Comparison of ENCODE assay signal across 11 mouse cellular contexts in the genomic region with DNA sequence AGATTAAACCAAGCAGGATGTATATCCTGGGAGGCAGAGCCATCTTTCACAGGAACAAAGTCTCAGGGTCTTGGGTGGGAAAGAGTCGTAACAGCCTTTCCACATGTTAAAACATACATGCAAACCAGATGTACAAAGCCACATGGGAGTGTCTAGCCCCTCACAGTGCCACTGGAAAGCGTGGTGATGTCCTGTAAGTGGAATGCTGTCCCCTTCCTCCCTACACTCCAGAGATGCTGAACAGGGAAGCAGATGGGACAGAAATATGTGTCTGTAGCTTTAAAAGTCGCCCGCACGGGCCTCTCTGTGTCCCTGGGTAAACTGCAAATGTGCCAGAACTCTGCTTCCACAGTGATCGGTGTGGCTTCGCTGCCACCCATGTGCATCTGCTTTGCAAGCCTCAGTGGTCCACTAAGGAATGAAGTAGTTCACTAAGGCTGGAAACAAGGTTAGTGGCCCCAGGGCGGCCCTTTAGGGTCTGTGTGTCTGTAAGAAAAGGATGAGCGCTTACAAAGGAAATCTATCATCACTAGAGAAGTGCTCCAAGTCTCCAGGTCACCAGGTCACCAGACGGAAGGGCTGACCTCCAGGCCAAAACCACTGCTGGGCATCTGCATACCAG. TPM values are rescaled to one million over a fixed set of nuclear protein-coding genes. Genes with fewer than 3 reads are reported as not detected.
DNase-seq lines count a peak whose midpoint lies in the region; ATAC-seq lines count a peak whose summit lies in the region.
"Had no signal": no experiment of that assay in that cellular context is flagged by ENCODE, and none has a peak within 500 bp of the region (broad histone marks: within the 10 kb centered on the region; RNA-seq: fewer than 3 reads in every experiment).

No protein-coding gene starts in this region.

- H3K27ac ChIP-seq in midbrain, embryonic 10.5 days (replicated peaks), result peak overlapping the region; percentile 19; the same call in 1 of the 2 replicates
- H3K27ac ChIP-seq in midbrain, embryonic 16.5 days (ENCODE audit: low read length), result no peak overlapping the region
- H3K27ac ChIP-seq in hindbrain, embryonic 15.5 days (replicated peaks), result no peak overlapping the region
- H3K27ac ChIP-seq: liver, embryonic 14.5 days had no signal

- ATAC-seq in midbrain, embryonic 16.5 days, result no peak
- no peak for ATAC-seq in hindbrain, embryonic 15.5 days (ENCODE audit: low FRiP score, low read depth)

- peaks cover 26% of the 10 kb centered on the region for H3K4me1 ChIP-seq in midbrain, embryonic 10.5 days
- H3K4me1 ChIP-seq in midbrain, embryonic 16.5 days (ENCODE audit: control insufficient read depth, insufficient read depth, low read length), result no peaks in the 10 kb centered on the region
- peaks cover 11% of the 10 kb centered on the region for H3K4me1 ChIP-seq in hindbrain, embryonic 15.5 days (replicated peaks)

- no peak overlapping the region for H3K4me2 ChIP-seq in midbrain, embryonic 16.5 days (ENCODE audit: low read length)
- peak overlapping the region; percentile 20; the same call in 1 of the 2 replicates for H3K4me2 ChIP-seq in hindbrain, embryonic 15.5 days

- H3K9me3 ChIP-seq in midbrain, embryonic 10.5 days (replicated peaks), result no peaks in the 10 kb centered on the region
- H3K9me3 ChIP-seq in midbrain, embryonic 16.5 days (replicated peaks; ENCODE audit: control insufficient read depth, low read length, poor library complexity, severe bottlenecking), result no peaks in the 10 kb centered on the region
- no peaks in the 10 kb centered on the region for H3K9me3 ChIP-seq in hindbrain, embryonic 15.5 days

- no peak overlapping the region for H3K4me3 ChIP-seq in midbrain, embryonic 10.5 days
- H3K4me3 ChIP-seq in midbrain, embryonic 16.5 days (ENCODE audit: low read depth, low read length), result no peak overlapping the region
- H3K4me3 ChIP-seq in hindbrain, embryonic 15.5 days, result no peak overlapping the region

- peaks cover 69% of the 10 kb centered on the region for H3K36me3 ChIP-seq in midbrain, embryonic 10.5 days
- peaks cover 9% of the 10 kb centered on the region; the same call in 1 of the 2 replicates for H3K36me3 ChIP-seq in midbrain, embryonic 16.5 days (ENCODE audit: control insufficient read depth, insufficient read depth, low read length)
- peaks cover 25% of the 10 kb centered on the region for H3K36me3 ChIP-seq in hindbrain, embryonic 15.5 days

- 43% methylated on average over 10 of the region's 10 CpGs for WGBS in midbrain, embryonic 10.5 days
- 46% methylated on average over 10 of the region's 10 CpGs for whole genome bisulfite sequencing in midbrain, embryonic 16.5 days
- 19% methylated on average over 10 of the region's 10 CpGs for WGBS in hindbrain, embryonic 15.5 days

- no peaks in the 10 kb centered on the region for H3K27me3 ChIP-seq in midbrain, embryonic 10.5 days (ENCODE audit: low read depth, poor library complexity, severe bottlenecking)
- H3K27me3 ChIP-seq in midbrain, embryonic 16.5 days (ENCODE audit: control insufficient read depth, insufficient read depth, low read depth, low read length), result no peaks in the 10 kb centered on the region
- H3K27me3 ChIP-seq in hindbrain, embryonic 15.5 days, result no peaks in the 10 kb centered on the region

- DNase-seq in midbrain, embryonic 10.5 days (ENCODE audit: low spot score), result peak; percentile 29
- peak; percentile 60 for DNase-seq in embryo, embryonic 10.5 days (ENCODE audit: low spot score)
- peak; percentile 26 for DNase-seq in retina, postnatal 1 day
- no peak for DNase-seq in thymus, postnatal 4 days
- no peak for DNase-seq in spleen, adult 18-20 months
- DNase-seq: cerebellum, adult 8-10 months; kidney, postnatal 25 days; midbrain, embryonic 14.5 days had no signal

- no peak overlapping the region for H3K9ac ChIP-seq in midbrain, embryonic 16.5 days (ENCODE audit: low read depth, low read length)
- H3K9ac ChIP-seq in hindbrain, embryonic 15.5 days, result no peak overlapping the region
- H3K9ac ChIP-seq: liver, embryonic 14.5 days had no signal

RNA-seq across cellular contexts. Expression of a gene that starts 41.5 kb away (rescaled TPM):
- polyA plus RNA-seq in midbrain, embryonic 10.5 days (2016; fragmentation: Nextera tagmentation; extraction: Ambion mirVana), result 77.7 and 85.5 TPM in 2 replicates
- polyA plus RNA-seq in midbrain, embryonic 16.5 days (2015; fragmentation: Nextera tagmentation; extraction: Ambion mirVana), result 165 and 168 TPM in 2 replicates
- polyA plus RNA-seq in hindbrain, embryonic 15.5 days (2015; fragmentation: Nextera tagmentation; extraction: Ambion mirVana), result 171 and 184 TPM in 2 replicates

Comparison
In these comparisons a context has a peak if more than half of its experiments do, and no peak if none do; other contexts are left out.
1. DNase-seq: peak in midbrain, embryonic 10.5 days (single experiment), embryo, embryonic 10.5 days (single experiment) and retina, postnatal 1 day (single experiment); none in thymus, postnatal 4 days (single experiment) and spleen, adult 18-20 months (0 of 2).